Mouse (Mus musculus) CD4-positive, CD25-positive, alpha-beta regulatory T cell, adult 2 months (primary cell): Measurements from ENCODE around the gene Dlgap4.
A peak's percentile ranks its signal among the peaks of the same experiment; 100 is the strongest.

ENCODE experiments used
- DNase-seq: peaks from one replicate; pipeline ENCODE4 v3.0.0-alpha.2; 2012; ENCODE audit warnings: low read depth, low spot score

Gene Dlgap4

DNA sequence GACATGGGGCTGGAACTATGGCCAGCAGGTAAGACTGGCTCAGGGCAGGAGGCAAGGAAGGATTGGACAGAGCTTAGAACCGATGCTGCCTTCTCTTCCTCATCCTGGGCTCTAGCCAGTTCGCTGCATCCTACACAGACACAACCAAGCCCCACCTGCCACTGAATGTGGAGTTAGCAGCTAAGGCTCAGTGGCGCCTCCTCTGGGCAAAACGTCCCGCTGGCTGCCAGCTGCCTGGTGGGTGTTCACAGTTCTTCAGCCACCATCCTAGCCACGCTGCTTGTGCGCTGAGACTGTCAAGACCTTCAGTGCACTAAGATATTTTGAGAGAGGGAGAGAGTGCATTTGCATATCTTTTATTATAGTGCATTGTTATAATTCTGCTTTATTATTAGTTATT is 45.2 kb downstream of the Dlgap4 start:
- peak; percentile 5 for DNase-seq

- DNase-seq = no peak
Measured at GRCm38 (mm10) chr2:156659981-156660380, 46.5 kb downstream of the Dlgap4 start.

DNA sequence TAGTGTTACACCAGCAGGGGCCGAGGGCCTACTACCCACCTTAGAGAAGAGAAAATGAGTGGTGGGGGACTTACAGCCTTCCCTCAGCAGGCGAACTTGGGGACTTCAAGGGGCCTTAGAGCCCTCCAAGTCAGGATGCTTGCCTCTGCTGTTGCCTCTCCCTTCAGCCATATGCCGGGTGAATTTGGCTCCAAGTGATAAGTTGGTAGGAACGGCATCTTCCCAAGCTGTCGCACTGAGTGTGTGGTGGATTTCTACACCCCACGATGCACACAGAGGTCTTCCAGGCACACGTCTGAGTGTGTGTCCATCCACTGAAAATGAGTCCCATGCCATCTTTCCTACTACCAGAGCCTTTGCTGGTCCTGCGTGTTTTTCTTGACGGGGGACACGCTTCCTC is 49.7 kb downstream of the Dlgap4 start:
- no peak for DNase-seq

DNA sequence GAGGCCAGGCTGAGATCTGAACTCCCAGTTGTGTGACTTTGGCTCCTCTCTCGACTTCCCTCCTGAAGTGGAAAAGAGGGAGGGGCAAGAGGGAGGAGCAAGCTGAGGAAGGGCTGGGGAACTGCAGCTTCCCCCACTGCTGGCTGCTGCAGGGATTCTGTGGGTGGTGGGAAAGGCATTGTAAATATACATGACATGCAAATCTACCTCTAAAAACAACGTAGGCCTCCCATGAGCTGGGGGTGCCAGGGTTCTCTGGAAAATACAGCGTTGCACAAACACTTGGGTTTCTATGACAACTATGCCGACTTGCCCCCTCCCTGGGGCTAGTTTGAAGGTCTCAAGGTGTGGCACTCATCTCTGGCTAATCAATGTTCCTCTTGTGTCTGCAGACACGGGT is 50.9 kb downstream of the Dlgap4 start:
- no peak for DNase-seq

DNA sequence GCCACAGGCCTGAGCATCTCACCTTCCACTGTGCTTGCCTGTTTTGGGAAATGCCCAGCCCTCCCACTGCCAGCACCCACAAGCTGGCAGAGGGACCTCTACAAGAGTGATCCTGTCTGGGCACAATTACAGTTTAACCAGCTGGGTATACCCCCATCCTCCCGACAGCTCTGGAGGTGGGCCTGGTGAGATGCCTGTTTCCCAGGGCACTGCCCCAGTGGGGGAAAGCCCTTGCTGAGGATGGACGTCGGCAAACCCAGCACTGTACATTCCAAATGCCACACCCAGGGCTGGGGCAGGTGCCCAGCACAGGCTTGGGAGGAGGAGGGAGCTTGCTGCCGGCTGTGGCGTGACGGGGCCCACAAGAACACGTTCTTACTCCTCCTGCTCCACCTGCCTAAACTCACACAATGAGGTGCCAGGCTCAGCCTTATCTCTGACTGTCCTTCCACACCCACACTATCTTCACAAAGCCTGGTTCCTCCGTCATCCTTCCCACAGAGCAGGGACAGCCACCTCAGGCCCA is 51.6 kb downstream of the Dlgap4 start:
- DNase-seq = no peak

GRCm38 (mm10) chr2:156665620-156666196 is 52.2 kb downstream of the Dlgap4 start:
- DNase-seq = no peak

DNA sequence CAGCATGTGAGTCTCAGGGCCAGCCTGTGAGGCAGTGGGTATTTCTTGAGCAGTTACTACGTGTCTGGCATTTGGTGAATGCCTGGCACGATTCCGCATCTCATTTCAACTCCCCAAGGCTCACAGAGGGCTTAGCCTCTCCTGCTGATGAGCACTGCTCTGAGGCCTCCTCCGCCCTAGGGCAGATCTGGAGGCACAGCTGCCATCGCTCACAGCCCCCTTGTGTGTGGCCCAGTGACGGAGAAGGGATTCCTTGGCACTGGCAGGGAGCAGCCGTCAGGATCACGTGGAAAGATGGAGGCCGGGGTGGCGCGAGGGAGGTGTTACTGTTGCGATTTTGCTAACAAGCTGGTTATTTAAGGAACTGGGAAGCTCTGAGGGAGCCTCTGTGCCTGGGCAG is 52.7 kb downstream of the Dlgap4 start:
- DNase-seq = no peak

- no peak for DNase-seq
Measured at GRCm38 (mm10) chr2:156667290-156667689, 53.8 kb downstream of the Dlgap4 start.

DNA sequence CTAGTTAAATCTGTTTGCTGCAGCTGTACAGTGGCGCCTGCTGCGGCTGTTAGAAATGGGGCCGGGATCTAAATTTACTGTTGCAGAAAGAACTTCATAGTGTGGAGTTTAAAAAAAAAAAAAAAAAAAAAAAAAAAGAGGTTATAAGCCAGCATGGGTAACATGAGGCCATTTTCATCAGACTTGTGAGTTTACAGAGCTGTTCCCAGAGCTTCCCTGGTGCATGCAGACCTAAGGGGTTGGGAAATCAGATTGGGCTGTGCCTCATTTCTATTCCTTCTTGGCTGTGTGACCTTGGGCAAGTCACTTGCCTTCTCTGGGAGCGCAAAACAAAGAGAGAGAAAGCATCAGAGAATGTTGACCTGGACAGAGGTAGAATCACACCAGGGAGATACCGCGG is 55.1 kb downstream of the Dlgap4 start:
- no peak for DNase-seq

- DNase-seq = no peak
Measured at GRCm38 (mm10) chr2:156673307-156673706, 59.8 kb downstream of the Dlgap4 start.

- no peak for DNase-seq
Measured at GRCm38 (mm10) chr2:156673881-156674669, 60.6 kb downstream of the Dlgap4 start.

DNA sequence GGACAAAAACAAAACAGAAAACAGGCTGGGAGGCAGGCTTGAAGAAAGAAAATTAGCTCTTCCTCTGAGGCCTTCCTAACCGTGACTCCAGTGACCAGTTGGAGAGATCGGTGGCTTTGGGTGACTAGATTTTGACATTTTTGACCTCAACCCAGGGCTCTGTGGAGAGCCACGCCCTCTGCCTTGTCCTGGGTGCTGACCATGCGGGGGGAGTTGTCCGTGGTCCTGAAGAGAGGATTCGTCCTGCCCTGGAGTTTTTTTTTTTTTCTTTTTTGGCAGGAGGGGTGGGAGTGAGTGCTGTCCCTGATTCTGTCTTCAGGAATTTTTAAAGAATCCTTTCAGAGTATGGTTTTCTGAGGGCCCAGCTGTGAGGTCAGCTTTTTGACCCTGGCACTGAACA is 63.4 kb downstream of the Dlgap4 start:
- DNase-seq = no peak

- DNase-seq = no peak
Measured at GRCm38 (mm10) chr2:156678112-156678511, 64.6 kb downstream of the Dlgap4 start.

DNA sequence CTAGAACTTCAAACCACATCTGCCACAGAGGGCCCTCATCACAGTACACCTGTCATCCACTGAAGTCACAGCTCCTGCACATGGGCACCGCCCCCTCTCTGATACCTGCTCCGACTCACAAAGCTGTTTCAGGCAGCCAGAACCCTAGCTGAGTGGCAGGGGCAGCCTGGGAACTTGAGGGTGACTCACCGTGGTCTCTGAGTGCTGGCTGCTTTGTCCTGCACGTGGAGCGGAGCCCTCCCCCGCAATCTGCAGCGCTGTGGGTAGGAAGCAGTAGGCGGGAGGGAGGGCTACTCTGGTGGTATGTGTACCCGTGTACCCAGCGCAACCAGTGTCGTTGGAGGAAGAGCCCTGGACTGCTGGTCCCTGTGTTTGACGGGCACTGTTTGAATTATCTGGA is 69.5 kb downstream of the Dlgap4 start:
- DNase-seq = peak; percentile 9

DNA sequence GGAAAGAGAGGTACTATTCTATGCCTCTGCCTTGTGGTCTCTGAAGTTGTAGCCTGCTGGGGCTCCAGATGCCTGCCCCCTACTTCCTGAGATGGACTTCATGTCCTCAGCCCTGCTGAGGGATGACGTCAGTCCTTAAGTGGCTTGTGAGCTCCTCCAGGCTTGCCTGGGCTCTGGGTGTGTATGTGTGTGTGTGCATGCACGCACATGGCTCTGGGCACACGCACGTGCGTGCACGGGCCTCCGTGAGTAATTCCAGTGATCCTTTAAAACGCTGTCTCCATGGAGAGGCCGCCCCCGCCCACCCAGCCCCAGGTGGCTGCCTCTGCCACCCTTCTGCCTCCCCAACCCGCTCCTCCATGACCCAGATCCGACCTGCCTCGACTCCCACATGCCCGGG is 72.5 kb downstream of the Dlgap4 start:
- DNase-seq = no peak

GRCm38 (mm10) chr2:156686754-156687153 is 73.2 kb downstream of the Dlgap4 start:
- no peak for DNase-seq

DNA sequence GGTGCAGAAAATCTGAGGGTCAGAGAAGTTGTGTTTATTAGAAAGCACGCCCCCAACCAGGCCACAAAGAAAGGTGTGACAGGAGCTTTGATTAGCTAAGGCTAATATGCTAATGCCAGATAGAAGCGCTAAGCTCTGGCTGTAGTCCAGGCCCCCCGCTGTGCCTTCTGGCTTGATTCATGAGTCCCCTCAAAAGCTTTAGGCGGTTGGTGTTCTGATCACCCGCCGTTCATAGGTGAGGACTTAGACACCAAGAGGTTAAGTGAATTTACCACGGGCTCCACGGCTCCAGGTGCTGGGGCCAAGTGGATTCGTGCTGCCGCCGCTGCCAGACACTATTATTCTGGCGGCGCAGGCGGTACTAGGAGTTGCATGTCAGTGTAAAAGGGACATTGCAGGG is 75.1 kb downstream of the Dlgap4 start:
- no peak for DNase-seq

DNA sequence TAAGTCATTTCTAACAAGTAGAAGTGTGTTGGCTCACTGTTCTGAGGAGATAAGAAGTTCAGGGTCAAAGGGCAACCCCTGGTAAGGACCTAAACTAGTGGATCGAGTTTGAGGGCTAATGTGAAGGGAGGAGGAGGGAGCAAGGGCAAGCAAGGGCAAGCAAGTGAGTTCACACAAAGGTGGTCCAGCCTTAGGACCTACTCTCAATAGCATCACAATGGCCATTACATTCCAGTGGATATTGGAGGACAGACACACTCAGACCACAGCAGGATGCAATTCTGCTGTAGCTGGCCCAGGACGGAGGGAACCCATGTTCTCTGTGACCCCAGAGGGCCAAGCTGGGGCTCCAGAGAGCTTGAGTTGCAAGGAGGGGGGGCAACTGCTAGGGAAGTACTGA is 77.3 kb downstream of the Dlgap4 start:
- DNase-seq = no peak

GRCm38 (mm10) chr2:156691746-156692145 is 78.2 kb downstream of the Dlgap4 start:
- no peak for DNase-seq

DNA sequence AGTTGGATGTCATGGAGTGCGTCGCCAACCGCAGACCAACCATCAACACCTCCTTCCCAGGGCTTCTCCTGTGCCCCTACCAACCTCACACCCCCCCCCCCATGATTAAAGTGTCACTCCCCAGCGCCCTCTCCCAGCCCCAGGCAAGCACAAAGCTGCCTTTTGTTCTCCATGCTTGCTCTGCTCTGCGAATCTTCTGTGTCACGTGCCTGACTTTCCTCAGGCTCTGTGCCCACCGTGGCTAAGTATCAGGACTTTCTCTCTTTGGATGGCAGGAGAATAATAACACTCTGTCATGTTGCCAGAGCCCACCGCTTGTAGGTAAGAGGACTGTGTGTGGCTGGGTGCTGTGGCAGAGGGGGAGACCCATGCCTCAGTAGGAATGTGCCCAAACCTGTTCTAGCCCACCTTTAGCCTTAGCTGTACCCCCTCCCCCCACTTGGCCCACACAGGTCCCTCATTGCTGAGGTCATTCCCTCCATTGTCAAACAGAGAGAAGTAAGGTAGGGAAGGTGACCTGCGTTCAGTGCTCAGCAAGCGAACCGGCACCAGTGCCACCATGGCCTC is 79.8 kb downstream of the Dlgap4 start:
- no peak for DNase-seq

DNA sequence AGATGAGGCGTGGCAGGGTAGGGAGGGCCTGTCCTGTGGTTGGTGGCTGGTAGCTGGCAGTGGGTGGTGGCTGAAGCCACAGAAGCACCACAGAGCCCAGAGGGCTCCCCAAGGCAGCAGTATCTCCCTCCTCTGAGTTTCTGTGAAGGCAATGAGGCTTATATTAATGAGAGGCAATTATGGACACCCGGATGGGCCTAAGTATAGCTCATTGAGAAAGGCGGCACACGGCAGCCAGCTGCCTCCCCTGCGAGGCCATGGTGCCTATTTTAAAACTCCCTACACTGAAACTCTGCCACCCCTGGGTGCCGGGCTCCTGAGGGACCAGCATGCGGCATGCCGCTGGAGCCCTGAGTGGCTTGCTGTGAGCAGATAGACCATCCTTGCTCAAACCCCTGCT is 83.8 kb downstream of the Dlgap4 start:
- no peak for DNase-seq

GRCm38 (mm10) chr2:156698168-156698567 is 84.7 kb downstream of the Dlgap4 start:
- no peak for DNase-seq

GRCm38 (mm10) chr2:156705473-156705872 is 92.0 kb downstream of the Dlgap4 start:
- DNase-seq = peak; percentile 86
